Mouse (Mus musculus) megakaryocyte, embryonic 14.5 days (primary cell): ENCODE measurements around the gene Amh. TPM values are rescaled to one million over a fixed set of nuclear protein-coding genes. Genes with fewer than 3 reads are reported as not detected.
A peak's percentile ranks its signal among the peaks of the same experiment; 100 is the strongest.

Experiments
- H3K27me3 ChIP-seq: replicated peaks from 2 replicates; pipeline ENCODE3; 2012; ENCODE audit warnings: inconsistent platforms
- H3K36me3 ChIP-seq: replicated peaks from 2 replicates; pipeline ENCODE3; 2012; ENCODE audit warnings: low read length, inconsistent platforms, mixed read lengths
- H3K4me1 ChIP-seq: 2 replicates; pipeline ENCODE4 v1.6.1; 2012; ENCODE audit warnings: inconsistent platforms
- H3K4me3 ChIP-seq: replicated peaks from 2 replicates; pipeline ENCODE3; 2012; ENCODE audit warnings: moderate library complexity, mild to moderate bottlenecking, inconsistent platforms
- H3K9me3 ChIP-seq: 2 replicates; pipeline ENCODE4 v1.6.1; 2012; ENCODE audit warnings: inconsistent platforms
- FLI1 ChIP-seq: IDR thresholded peaks from 2 replicates; pipeline ENCODE4 v1.6.1; 2012; ENCODE audit warnings: low read length, inconsistent platforms, mixed read lengths
- GATA1 ChIP-seq: IDR thresholded peaks from 3 replicates; pipeline ENCODE4 v1.6.1; 2012; ENCODE audit warnings: mixed read lengths, low read length, inconsistent platforms, borderline replicate concordance
- polyA plus RNA-seq: library from polyadenylated mRNA; stranded (reverse); fragments of >175 nt; gene quantifications from 2 replicates; pipeline ENCODE4 v1.2.3, GENCODE M21; 2012; ENCODE audit warnings: low replicate concordance; ENCODE audit not compliant: insufficient read depth

Gene Amh
- polyA plus RNA-seq, 1 experiment = 1.1 TPM

GRCm38 (mm10) chr10:80794750-80795149 is 10.3 kb upstream of the Amh start:
- H3K4me3 ChIP-seq = no peak overlapping the region
- peaks cover 71% of the 10 kb centered on the region for H3K36me3 ChIP-seq
- H3K9me3 ChIP-seq = no peaks in the 10 kb centered on the region
- H3K4me1 ChIP-seq = peaks cover 70% of the 10 kb centered on the region
- H3K27me3 ChIP-seq = no peaks in the 10 kb centered on the region
- TF ChIP-seq FLI1 = no peak
- TF ChIP-seq GATA1 = no peak

- Histone ChIP-seq H3K36me3 (peaks cover 71% of the 10 kb centered on the region), H3K9me3 (no peaks in the 10 kb centered on the region), H3K4me1 (peaks cover 75% of the 10 kb centered on the region), H3K4me3 (peak overlapping the region; percentile 100), H3K27me3 (no peaks in the 10 kb centered on the region)
- no peak for TF ChIP-seq FLI1
- no peak for TF ChIP-seq GATA1
Measured at GRCm38 (mm10) chr10:80796307-80796848, 8.7 kb upstream of the Amh start.

GRCm38 (mm10) chr10:80797186-80798149 is 7.6 kb upstream of the Amh start:
- Histone ChIP-seq H3K9me3 (no peaks in the 10 kb centered on the region), H3K4me1 (peaks cover 68% of the 10 kb centered on the region), H3K4me3 (peak overlapping the region; percentile 100), H3K36me3 (peaks cover 71% of the 10 kb centered on the region), H3K27me3 (no peaks in the 10 kb centered on the region)
- TF ChIP-seq GATA1 (no peak), FLI1 (no peak)

- H3K36me3 ChIP-seq = peaks cover 71% of the 10 kb centered on the region
- H3K4me1 ChIP-seq = peaks cover 61% of the 10 kb centered on the region
- H3K9me3 ChIP-seq = no peaks in the 10 kb centered on the region
- no peaks in the 10 kb centered on the region for H3K27me3 ChIP-seq
- H3K4me3 ChIP-seq = peak within 1 kb of the TSS; percentile 100
- TF ChIP-seq FLI1 (peak; percentile 36; the same call in 1 of the 2 replicates), GATA1 (no peak)
Measured at GRCm38 (mm10) chr10:80798150-80799006, 6.7 kb upstream of the Amh start, which contains the start of the genes Sf3a2 and Plekhj1. Gene Sf3a2 (plus strand): TSS chr10:80798198. Gene Plekhj1 (minus strand): TSS chr10:80798626.

GRCm38 (mm10) chr10:80799070-80799566 is 5.9 kb upstream of the Amh start:
- Histone ChIP-seq H3K27me3 (no peaks in the 10 kb centered on the region), H3K36me3 (peaks cover 71% of the 10 kb centered on the region), H3K9me3 (no peaks in the 10 kb centered on the region), H3K4me1 (peaks cover 58% of the 10 kb centered on the region), H3K4me3 (peak overlapping the region; percentile 100)
- no peak for TF ChIP-seq GATA1
- TF ChIP-seq FLI1 = no peak

- Histone ChIP-seq H3K4me3 (no peak overlapping the region), H3K27me3 (no peaks in the 10 kb centered on the region), H3K36me3 (peaks cover 74% of the 10 kb centered on the region), H3K9me3 (no peaks in the 10 kb centered on the region), H3K4me1 (peaks cover 49% of the 10 kb centered on the region)
- TF ChIP-seq GATA1 (no peak), FLI1 (no peak)
Measured at GRCm38 (mm10) chr10:80802204-80802912, 2.7 kb upstream of the Amh start.

GRCm38 (mm10) chr10:80802996-80803395 is 2.0 kb upstream of the Amh start:
- H3K4me1 ChIP-seq = peaks cover 54% of the 10 kb centered on the region

GRCm38 (mm10) chr10:80804340-80804739 is 703 bp upstream of the Amh start:
- no peaks in the 10 kb centered on the region for H3K9me3 ChIP-seq
- H3K27me3 ChIP-seq = peaks cover 14% of the 10 kb centered on the region
- peaks cover 63% of the 10 kb centered on the region for H3K4me1 ChIP-seq
- TF ChIP-seq GATA1 (no peak), FLI1 (no peak)
- H3K4me3 ChIP-seq = no peak overlapping the region
- peaks cover 74% of the 10 kb centered on the region for H3K36me3 ChIP-seq

More at GRCm38 (mm10) chr10:80802996-80803395, 2.0 kb upstream of the Amh start:
- TF ChIP-seq GATA1 (no peak), FLI1 (no peak)
- Histone ChIP-seq H3K36me3 (peaks cover 74% of the 10 kb centered on the region), H3K9me3 (no peaks in the 10 kb centered on the region), H3K4me3 (no peak overlapping the region), H3K27me3 (peaks cover under 1% of the 10 kb centered on the region)
